Comparison of ENCODE assay signal across 8 mouse cellular contexts in the genomic region with DNA sequence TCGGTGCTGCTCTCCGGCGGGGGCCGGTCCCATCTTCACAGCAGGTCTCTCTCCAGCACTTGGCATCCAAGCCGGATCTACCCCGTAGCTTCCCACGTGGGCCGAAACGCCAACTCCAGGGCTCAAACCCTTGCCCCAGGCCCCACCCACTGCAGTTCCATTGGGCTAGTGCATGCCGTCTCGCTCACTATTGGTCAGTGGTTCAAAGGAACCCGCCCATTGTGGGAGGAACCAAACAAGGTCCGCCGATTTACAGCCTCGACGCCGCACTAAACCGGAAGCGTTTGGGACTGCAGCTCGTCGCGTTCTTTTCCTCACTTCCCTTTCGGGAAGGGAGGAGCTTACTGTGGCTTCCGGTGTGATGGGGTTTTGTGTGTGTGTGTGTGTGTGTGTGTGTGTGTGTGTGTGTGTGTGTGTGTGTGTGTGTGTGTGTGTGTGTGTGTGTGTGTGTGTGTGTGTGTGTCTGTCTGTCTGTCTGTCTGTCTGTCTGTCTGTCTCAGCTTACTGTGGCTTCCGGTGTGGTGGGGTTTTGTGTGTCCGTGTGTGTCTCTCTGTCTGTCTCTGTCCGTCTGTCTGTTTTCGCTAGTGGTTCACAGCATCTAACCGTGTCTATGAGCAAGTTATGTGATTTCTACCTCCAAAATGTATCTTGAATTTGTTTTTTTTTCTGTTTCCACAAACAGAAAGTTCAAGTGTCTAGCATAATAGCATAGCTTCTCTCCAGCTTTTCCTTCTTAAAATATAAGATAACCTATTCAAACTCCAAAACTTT. TPM values are rescaled to one million over a fixed set of nuclear protein-coding genes. Genes with fewer than 3 reads are reported as not detected.
DNase-seq lines count a peak whose midpoint lies in the region; ATAC-seq and TF ChIP-seq lines count a peak whose summit lies in the region.

A gene (minus strand): TSS at position 276 of the 772 bp plus-strand sequence.

- WGBS in heart, embryonic 12.5 days: 3% methylated on average over 28 of the region's 29 CpGs
- 2% methylated on average over 29 of the region's 29 CpGs for WGBS in kidney, postnatal 0 days
- 1% methylated on average over 29 of the region's 29 CpGs for WGBS in liver, embryonic 11.5 days
- WGBS in stomach, embryonic 14.5 days: 2% methylated on average over 29 of the region's 29 CpGs

- H3K9me3 ChIP-seq in heart, embryonic 12.5 days (replicated peaks): no peaks in the 10 kb centered on the region
- H3K9me3 ChIP-seq in kidney, postnatal 0 days (replicated peaks; ENCODE audit: low read length): no peaks in the 10 kb centered on the region
- no peaks in the 10 kb centered on the region for H3K9me3 ChIP-seq in liver, embryonic 11.5 days (ENCODE audit: control insufficient read depth, low read length)
- H3K9me3 ChIP-seq in stomach, embryonic 14.5 days (ENCODE audit: control insufficient read depth, low read depth, low read length): no peaks in the 10 kb centered on the region

- TF ChIP-seq CTCF in kidney, postnatal 0 days (IDR thresholded peaks at IDR 0.05; ENCODE audit: low read depth): no peak

- H3K27ac ChIP-seq in heart, embryonic 12.5 days (ENCODE audit: poor library complexity, severe bottlenecking): no peak within 1 kb of the TSS
- 0 out of 2 replicates have a peak within 1 kb of the TSS, but pooled peaks have one; percentile 10 for H3K27ac ChIP-seq in kidney, postnatal 0 days
- H3K27ac ChIP-seq in liver, embryonic 11.5 days (ENCODE audit: low read depth, low read length): 0 out of 2 replicates have a peak within 1 kb of the TSS, but pooled peaks have one; percentile 10
- H3K27ac ChIP-seq in stomach, embryonic 14.5 days (ENCODE audit: low read length): no peak within 1 kb of the TSS

- no peaks in the 10 kb centered on the region for H3K27me3 ChIP-seq in heart, embryonic 12.5 days (replicated peaks)
- H3K27me3 ChIP-seq in kidney, postnatal 0 days (ENCODE audit: insufficient read depth, low read length): no peaks in the 10 kb centered on the region
- no peaks in the 10 kb centered on the region for H3K27me3 ChIP-seq in liver, embryonic 11.5 days (replicated peaks; ENCODE audit: control insufficient read depth, insufficient read depth, low read length)
- H3K27me3 ChIP-seq in stomach, embryonic 14.5 days (ENCODE audit: control insufficient read depth, insufficient read depth, low read length): no peaks in the 10 kb centered on the region

- peak within 1 kb of the TSS; percentile 68 for H3K9ac ChIP-seq in heart, embryonic 12.5 days
- peak within 1 kb of the TSS; percentile 68 for H3K9ac ChIP-seq in kidney, postnatal 0 days (ENCODE audit: low read depth, low read length)
- peak within 1 kb of the TSS; percentile 64 for H3K9ac ChIP-seq in liver, embryonic 11.5 days (ENCODE audit: low read depth, low read length)
- H3K9ac ChIP-seq in stomach, embryonic 14.5 days (replicated peaks; ENCODE audit: low read depth, low read length): peak within 1 kb of the TSS; percentile 54

- H3K4me1 ChIP-seq in heart, embryonic 12.5 days (replicated peaks): peaks cover 8% of the 10 kb centered on the region
- peaks cover 8% of the 10 kb centered on the region for H3K4me1 ChIP-seq in kidney, postnatal 0 days (replicated peaks; ENCODE audit: insufficient read depth, low read length)
- peaks cover 6% of the 10 kb centered on the region for H3K4me1 ChIP-seq in liver, embryonic 11.5 days (replicated peaks; ENCODE audit: control insufficient read depth, insufficient read depth, low read length)
- peaks cover 4% of the 10 kb centered on the region; the same call in 1 of the 2 replicates for H3K4me1 ChIP-seq in stomach, embryonic 14.5 days (ENCODE audit: control insufficient read depth, insufficient read depth, low read length)

- H3K4me3 ChIP-seq in heart, embryonic 12.5 days: peak within 1 kb of the TSS; percentile 66
- peak within 1 kb of the TSS; percentile 63 for H3K4me3 ChIP-seq in kidney, postnatal 0 days (replicated peaks; ENCODE audit: low read depth, low read length)
- H3K4me3 ChIP-seq in liver, embryonic 11.5 days (ENCODE audit: low read depth, low read length): peak within 1 kb of the TSS; percentile 82
- peak within 1 kb of the TSS; percentile 65 for H3K4me3 ChIP-seq in stomach, embryonic 14.5 days (ENCODE audit: low read depth, low read length)

- ATAC-seq in erythroid progenitor cell, adult 5-6 weeks (replicated peaks; ENCODE audit: low FRiP score, poor library complexity, severe bottlenecking): peak; percentile 99
- ATAC-seq in heart, embryonic 12.5 days (ENCODE audit: insufficient number of reproducible peaks, low FRiP score): peak; percentile 99
- ATAC-seq in kidney, postnatal 0 days (replicated peaks; ENCODE audit: low FRiP score, low read depth): peak; percentile 100
- ATAC-seq in liver, embryonic 11.5 days (replicated peaks; ENCODE audit: low FRiP score): peak; percentile 99
- ATAC-seq in stomach, embryonic 14.5 days (ENCODE audit: insufficient number of reproducible peaks, insufficient read depth, low FRiP score, low read depth): peak; percentile 100

- peak; percentile 99 for DNase-seq in CD4-positive helper T cell, adult 2 months (ENCODE audit: low read depth, low spot score)
- peak; percentile 99 for DNase-seq in brain, embryonic 18.5 days (ENCODE audit: low read depth, low spot score)
- DNase-seq in kidney, postnatal 0 days (ENCODE audit: low spot score): peak; percentile 100
- peak; percentile 90 for DNase-seq in liver, embryonic 11.5 days (ENCODE audit: low spot score)
- peak; percentile 98 for DNase-seq in naive thymus-derived CD4-positive, alpha-beta T cell, adult 2 months (ENCODE audit: low read depth)

- H3K36me3 ChIP-seq in heart, embryonic 12.5 days: peaks cover 33% of the 10 kb centered on the region
- peaks cover 23% of the 10 kb centered on the region for H3K36me3 ChIP-seq in kidney, postnatal 0 days (ENCODE audit: insufficient read depth, low read length)
- peaks cover 22% of the 10 kb centered on the region for H3K36me3 ChIP-seq in liver, embryonic 11.5 days (ENCODE audit: control insufficient read depth, insufficient read depth, low read length)
- peaks cover 23% of the 10 kb centered on the region for H3K36me3 ChIP-seq in stomach, embryonic 14.5 days (ENCODE audit: control insufficient read depth, insufficient read depth, low read length)

- H3K4me2 ChIP-seq in heart, embryonic 12.5 days: peak within 1 kb of the TSS; percentile 80
- H3K4me2 ChIP-seq in kidney, postnatal 0 days (ENCODE audit: low read length): peak within 1 kb of the TSS; percentile 83
- peak within 1 kb of the TSS; percentile 80 for H3K4me2 ChIP-seq in liver, embryonic 11.5 days
- peak within 1 kb of the TSS; percentile 86 for H3K4me2 ChIP-seq in stomach, embryonic 14.5 days (replicated peaks; ENCODE audit: low read depth, low read length)

RNA-seq across cellular contexts. Expression of the gene that starts here (rescaled TPM):
- 3.4 and 4.7 TPM in 2 replicates for total RNA-seq in erythroid progenitor cell, adult 5-6 weeks (2015; ENCODE audit: low replicate concordance)
- total RNA-seq in erythroid progenitor cell, adult 5-6 weeks (2017; ENCODE audit: low replicate concordance): 1.8 and 3.5 TPM in 2 replicates
- 21.6 and 22.0 TPM in 2 replicates for polyA plus RNA-seq in heart, embryonic 12.5 days (2016; fragmentation: Nextera tagmentation; extraction: Ambion mirVana)
- 18.1 and 19.5 TPM in 2 replicates for polyA plus RNA-seq in kidney, postnatal 0 days (2015; fragmentation: Nextera tagmentation; extraction: Ambion mirVana)
- 35.8 and 39.8 TPM in 2 replicates for polyA plus RNA-seq in liver, embryonic 11.5 days (2014; fragmentation: Nextera tagmentation; extraction: Ambion mirVana)
- polyA plus RNA-seq in stomach, embryonic 14.5 days (2014; fragmentation: Nextera tagmentation; extraction: Ambion mirVana): 22.5 and 26.1 TPM in 2 replicates

Comparison
In these comparisons a context has a peak if more than half of its experiments do, and no peak if none do; other contexts are left out.
1. H3K27ac ChIP-seq: peak in kidney, postnatal 0 days (single experiment) and liver, embryonic 11.5 days (single experiment); none in heart, embryonic 12.5 days (single experiment) and stomach, embryonic 14.5 days (single experiment).
2. Peak in every context shown above with its lines, with median percentiles within 50 percentile points of each other: DNase-seq, ATAC-seq, H3K4me2 ChIP-seq, H3K4me3 ChIP-seq and H3K9ac ChIP-seq.